Mouse (Mus musculus) C2C12 (cell line): ENCODE measurements around the gene Brd3.

ENCODE experiments used
- CTCF ChIP-seq: IDR thresholded peaks from one replicate; pipeline ENCODE4 v1.5.1; 2011; ENCODE audit not compliant: control insufficient read depth, insufficient read depth, insufficient read length
- MYOD1 ChIP-seq: IDR thresholded peaks from one replicate; pipeline ENCODE4 v1.6.1; 2011; ENCODE audit warnings: low read depth; ENCODE audit not compliant: control insufficient read depth, insufficient read length
- MYOG ChIP-seq: IDR thresholded peaks from one replicate; pipeline ENCODE4 v1.6.1; 2011; ENCODE audit not compliant: control insufficient read depth, insufficient read length; ENCODE audit errors: extremely low read depth
- USF1 ChIP-seq: IDR thresholded peaks from one replicate; pipeline ENCODE4 v1.6.1; 2011; ENCODE audit warnings: low read depth, mild to moderate bottlenecking, control low read depth, moderate library complexity

GRCm38 (mm10) chr2:27421293-27422068 lies 86.0 kb downstream of the Brd3 start:
- TF ChIP-seq CTCF = no peak
- no peak for TF ChIP-seq USF1
- TF ChIP-seq MYOG = no peak
- no peak for TF ChIP-seq MYOD1
